Mouse (Mus musculus) ovary, postnatal 14 days (tissue): Measurements from ENCODE around the gene Nfkbia.
A peak's percentile ranks its signal among the peaks of the same experiment; 100 is the strongest.

Source experiments
- DNase-seq: peaks from one replicate; pipeline ENCODE4 v3.0.0; 2022; ENCODE audit warnings: low spot score

Gene Nfkbia

DNA sequence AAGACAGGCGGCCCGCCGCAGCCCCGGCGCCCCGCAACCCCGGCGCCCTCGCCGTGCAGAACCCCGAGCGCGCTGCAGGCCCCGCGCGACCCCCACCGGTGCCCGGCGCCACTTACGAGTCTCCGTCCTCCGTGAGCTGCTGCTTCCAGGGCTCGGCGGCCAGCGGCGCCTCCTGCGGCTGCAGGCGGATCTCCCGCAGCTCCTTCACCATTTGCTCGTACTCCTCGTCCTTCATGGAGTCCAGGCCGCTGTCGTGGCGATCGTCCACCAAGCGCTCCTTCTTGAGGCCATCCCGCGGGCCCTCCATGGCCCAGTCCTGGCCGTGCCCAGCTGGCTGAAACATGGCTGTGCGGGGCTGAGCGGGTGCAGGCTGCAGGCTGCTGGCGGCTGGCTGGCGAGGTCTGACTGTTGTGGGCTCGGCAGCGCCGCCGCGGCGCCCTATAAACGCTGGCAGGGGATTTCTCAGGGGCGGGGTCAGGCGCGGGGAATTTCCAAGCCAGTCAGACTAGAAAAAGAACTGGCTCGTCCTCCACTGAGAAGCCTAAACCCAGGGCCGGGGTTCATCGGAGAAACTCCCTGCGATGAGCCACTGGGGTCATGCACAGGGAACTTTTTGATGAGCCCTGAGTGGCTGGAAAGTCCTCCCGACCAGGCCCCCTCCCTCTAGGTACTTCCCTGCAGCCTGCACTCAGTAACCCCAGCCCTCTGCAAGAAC, at the start of gene Nfkbia:
Gene Nfkbia (minus strand): TSS at position 464 of the 715 bp plus-strand sequence.
- DNase-seq, result peak; percentile 94

DNA sequence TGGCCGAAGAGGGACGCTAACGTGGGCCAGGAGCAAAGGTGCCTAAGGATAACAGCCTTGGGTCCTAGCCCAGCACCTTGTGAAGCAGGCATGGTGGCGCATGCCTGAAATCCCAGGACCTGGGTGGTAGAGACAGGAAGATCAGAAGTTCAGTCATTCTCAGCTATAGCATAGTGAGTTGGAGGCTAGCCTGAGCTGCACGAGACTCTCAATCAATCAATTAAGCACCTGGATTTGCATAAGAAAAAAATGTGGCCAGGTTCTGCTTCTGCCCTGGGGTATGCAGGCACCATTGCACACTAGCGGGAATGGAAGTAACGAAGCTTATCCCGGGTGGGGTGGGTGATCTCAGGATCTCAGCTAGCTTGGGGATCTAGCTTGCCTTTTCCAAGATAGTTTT, 46.7 kb upstream of the Nfkbia start:
- no peak for DNase-seq

DNA sequence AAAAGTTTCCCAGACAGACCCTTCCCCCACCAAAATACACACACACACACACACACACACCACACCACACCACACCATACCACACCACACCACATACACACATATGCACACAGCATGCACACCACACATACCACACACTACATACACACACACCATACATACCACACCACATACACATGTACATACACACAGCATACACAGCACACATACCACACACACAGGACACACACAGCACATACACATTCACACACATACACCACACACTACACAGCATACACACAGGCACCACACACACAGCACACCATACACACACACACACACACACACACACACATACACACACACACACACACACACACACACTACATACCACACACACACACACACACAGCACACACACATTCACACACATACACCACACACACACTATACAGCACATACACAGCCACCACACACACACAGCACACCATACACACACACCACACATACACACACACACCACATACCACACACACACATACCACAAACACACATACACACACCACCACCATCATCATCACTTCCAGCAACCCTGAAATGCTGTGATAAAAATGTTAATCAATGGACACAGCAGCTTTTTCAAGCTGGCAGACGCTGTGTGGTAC, 46.0 kb upstream of the Nfkbia start:
- no peak for DNase-seq

DNA sequence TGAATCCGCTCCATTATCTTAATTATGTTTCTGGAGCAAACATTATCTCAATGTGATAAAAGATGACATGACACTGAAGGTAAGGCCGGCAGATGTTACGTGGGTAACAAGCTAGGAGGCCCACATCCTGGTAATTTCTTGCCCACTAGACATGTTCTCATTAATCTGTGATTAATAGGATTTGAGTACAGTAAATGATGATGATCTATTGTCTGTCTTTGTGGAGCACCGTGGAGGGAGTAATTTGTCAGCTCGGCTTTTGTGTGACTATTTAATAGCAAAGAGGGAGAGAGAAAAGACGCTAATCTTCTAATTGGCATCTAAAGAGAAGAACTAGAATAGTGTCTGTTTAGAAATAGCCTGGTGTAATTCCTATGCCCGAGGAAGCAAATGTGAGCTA, 45.3 kb upstream of the Nfkbia start:
- no peak for DNase-seq

DNA sequence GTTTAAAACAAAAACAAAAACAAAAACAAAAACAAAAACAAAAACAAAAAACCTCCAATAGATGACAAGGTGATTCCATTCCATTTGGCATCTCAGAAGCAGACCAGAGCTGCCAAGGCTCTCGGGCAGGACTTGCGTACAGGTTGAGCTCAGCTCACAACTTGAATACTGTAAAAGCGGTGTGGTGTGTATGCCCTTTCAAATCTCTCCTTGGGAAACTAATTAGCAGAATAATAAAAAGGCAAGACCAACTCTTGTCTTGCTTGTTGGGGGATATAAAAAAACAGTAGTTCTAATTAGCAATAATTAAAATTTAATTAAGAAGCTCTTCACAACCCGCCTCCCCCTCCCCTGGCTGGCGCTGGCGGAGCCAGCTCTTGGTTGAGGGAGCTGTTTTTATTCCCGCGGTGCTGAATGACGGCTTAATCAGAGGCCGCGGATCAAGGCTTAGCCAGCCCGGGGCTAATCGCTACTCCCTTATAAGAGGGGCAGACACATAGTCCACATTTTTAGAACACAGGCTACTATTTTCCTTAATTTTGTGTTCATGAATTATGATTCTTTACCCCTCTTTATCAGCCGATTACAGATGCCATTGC, 44.2 kb upstream of the Nfkbia start:
- DNase-seq, result peak; percentile 5

DNA sequence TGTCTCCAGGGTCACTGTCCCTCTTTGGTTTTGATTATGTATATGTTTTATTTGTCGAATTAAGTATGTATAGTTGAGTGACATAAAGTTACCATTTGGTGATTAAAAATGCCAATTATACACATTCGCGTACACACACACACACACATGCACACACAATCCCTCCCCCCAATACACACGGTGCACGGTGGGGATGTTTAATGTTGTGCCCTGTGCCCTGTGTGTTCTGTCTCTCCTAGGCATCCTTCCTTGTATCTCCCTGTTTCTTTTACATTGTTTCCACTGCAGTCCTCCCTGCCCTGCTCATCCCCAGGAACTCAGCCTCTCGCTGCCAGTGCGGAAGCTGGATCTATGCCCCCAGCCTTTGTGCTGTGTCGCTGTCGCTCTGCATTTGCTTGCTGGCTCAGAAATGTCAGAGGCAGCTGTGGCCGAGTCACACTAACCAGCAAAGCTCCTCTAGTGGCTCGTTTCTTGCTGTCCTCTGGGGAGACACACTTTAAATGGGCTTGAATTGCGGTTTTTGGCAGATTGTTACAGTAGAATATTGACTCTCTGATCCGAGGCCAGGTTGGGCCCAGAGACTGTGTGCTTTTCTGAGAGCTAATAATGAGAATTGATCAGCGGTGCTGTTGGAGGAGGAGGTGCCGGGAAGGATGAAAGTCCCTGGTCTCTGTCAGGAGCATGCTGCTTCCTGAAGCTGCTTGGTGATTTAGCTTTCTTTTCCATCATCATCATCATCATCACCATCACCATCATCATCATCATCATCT, 34.7 kb upstream of the Nfkbia start:
- no peak for DNase-seq

DNA sequence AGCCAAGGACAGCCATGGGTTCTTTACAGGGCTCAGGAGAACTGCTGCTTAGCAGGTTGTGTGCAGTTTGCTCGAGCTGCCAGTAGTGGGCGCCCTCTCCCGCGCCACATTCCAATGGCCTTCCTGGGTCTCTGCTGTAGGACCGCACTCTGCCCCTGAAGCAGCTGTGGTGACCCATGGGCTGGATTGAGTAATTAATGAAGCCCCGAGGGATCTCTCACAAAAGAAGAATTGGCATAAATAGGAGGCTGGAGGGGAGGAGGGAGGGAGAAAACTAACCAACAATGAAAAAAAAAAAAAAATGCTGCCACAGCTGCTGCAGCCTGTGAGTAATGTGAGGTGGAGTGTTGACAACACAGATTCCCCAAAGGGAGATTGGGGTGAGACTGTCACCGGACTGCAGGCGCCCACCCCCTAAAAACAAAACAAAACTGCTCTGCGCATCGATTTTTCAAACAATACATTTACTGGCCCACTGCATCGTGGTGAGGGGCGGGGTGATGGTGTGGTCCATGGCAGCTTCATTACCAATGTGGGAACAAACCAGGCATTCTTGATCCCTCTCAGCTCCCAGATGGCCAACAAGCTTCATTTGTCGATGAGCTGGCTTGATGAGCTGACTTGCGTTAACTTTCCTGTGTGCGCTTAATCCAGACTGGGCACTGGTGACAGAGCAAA, 25.8 kb upstream of the Nfkbia start:
- no peak for DNase-seq

DNA sequence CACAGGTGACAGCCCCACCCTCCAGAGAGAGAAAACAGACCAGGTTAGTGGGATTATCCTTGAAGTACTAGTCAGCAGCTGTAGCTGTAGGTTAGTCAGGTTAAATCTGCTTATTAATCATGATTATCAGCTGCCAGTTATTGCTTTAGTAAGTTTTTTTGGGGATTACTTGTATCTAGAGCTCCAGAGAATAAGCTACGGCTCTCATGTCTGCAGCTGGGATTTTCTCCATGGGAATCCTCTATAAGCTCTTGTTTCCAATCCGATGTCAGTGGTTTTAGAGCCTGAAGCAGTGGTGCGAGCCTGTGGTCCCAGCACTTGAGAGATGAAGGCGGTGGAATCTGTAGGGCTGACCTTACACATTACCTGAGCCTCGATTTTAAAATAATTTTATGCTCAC, 16.4 kb upstream of the Nfkbia start:
- no peak for DNase-seq

DNA sequence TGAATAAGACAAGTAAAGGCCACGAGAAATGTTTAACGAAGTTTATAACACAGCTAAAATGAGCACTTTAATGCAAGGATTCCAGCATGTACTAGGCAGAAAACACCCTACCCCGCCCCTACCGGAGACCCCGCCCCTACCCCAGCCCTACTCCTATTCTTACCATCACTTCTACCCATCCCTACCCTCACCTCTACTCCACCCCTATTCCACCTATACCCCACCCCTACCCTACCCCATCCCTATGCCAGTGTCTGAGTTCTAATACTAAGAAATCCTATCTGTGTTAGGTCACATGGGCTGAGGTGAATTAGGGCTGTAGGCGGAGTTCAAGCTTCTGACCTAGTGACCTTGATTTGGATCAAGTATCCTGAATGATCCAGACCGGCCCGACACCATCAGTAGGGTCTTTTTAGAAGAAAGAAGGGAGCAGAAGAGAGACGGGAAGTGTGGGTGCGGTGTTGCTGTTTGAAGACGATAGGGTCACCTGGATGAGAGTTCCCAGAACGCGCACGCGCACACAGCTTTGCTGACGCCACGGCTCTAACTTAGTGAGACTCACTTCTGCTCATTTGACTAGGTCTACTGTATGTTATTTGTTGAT, 15.0 kb upstream of the Nfkbia start:
- no peak for DNase-seq

DNA sequence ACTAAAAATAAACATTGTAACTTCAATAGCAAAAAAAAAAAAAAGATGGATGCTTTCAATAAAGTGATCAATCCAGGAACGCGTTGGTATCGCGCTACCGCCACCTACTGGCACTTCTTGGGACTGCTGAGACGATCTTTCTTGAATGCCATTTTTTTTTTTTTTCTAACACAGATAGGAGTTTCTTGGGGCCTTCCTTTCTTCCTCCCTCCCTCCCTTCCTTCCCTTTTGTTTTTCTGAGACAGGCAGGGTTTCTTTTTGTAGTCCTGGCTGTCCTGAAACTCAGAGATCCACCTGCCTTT, 13.5 kb upstream of the Nfkbia start:
- peak; percentile 44 for DNase-seq

DNA sequence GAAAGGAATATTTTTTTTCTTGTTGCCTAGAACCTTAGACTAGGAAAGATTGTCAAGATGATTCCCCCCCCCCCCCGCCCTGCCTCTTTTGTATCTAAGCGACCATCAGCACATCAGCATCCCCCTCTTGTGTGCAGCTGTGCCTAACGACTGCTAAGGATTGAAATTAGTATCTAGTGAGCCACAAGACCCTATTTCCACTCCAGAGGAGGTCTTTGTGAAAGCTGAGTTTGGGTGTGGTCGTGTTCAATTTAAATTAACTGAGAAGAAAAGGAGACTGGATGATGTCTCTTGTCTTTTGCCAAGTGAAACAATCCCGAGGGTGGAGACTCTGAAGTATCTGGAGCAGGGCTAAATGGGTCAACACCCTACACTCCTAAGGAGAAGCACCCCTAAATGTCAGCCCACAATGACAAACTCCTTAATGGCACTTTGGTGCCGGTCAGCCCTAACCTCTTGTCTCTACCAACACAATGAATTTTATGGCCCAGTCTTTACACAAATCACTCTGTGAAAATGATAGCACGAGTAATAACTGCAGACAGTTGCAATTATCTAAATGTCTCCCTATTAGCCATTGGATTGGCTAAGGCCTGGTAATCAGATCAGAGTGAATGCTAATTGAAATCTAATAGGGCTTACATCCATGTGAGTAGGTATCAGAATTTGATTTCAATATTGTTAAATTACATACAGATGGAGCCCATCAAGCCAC, 13.0 kb upstream of the Nfkbia start:
- DNase-seq, result no peak

DNA sequence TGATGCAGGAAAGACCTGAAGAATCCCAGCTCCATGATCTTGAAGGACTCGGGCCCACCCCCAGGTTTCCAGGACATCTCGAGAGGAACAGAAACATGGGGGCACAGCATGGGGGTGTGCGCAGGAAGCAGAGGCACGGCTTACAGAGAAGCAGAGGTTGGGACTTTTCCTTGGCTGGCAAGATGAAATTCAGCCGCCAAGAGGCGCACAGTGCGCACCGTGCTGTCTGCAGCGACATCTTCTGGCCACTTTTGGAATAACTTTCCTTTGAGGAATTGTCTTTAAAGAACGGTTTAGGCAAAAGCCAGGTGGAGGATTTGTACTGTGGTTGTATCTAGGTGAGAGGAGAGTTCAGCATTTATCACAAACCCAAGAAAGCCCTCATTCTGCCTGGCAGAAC, 6.6 kb upstream of the Nfkbia start:
- peak; percentile 89 for DNase-seq

DNA sequence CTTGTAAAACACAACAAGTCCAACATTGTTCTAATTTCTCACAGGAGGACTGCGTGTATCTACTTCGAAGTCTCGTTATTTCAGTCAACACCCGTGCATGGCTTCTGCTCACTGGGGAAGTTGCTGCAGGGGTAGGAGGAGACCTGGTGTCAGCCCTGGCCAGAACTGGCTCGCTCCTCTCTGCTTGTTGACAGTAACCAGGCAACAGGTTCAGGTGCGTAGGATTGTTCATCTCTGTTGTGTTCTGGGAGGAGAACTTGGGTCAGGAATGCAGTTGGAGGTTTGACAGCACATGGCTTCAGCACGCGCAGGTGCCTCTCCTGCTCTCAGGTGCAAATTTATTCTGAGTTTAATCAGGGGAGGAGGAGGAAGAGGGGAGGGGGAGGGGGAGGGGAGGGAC, 5.3 kb upstream of the Nfkbia start:
- no peak for DNase-seq

DNA sequence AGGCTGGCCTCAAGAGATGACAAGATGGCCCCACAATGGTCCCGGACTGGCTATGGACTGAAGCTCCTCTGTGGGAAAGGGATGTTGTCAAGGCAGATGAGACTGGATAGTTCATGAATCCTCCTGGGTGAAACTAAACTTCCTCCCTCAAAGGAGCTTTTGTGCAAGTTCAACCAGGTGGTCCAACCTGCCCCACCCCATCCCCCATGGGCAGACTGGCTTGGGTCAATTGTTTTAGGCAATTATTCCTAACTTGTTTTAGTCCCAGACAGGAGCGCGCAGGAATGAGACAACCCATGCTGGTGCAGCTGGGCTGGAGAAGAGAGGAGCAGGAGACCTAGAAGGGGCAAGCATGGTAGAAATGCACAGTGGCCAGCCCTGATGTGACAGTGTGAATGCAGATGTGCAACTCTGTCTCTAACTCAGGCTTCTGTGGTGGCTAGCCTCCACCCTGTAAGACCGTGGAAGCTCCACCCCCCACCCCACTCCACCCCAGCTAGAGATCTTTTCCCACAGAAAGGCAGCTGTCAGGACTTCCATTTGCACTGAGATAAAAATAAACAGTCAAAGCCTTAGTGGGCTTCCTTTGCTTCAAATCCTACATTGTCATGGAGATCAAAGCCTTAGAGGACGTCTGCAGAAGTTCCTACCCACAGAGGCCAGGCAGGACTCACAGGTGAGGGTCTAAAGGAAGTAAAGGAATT, 3.6 kb upstream of the Nfkbia start:
- no peak for DNase-seq

DNA sequence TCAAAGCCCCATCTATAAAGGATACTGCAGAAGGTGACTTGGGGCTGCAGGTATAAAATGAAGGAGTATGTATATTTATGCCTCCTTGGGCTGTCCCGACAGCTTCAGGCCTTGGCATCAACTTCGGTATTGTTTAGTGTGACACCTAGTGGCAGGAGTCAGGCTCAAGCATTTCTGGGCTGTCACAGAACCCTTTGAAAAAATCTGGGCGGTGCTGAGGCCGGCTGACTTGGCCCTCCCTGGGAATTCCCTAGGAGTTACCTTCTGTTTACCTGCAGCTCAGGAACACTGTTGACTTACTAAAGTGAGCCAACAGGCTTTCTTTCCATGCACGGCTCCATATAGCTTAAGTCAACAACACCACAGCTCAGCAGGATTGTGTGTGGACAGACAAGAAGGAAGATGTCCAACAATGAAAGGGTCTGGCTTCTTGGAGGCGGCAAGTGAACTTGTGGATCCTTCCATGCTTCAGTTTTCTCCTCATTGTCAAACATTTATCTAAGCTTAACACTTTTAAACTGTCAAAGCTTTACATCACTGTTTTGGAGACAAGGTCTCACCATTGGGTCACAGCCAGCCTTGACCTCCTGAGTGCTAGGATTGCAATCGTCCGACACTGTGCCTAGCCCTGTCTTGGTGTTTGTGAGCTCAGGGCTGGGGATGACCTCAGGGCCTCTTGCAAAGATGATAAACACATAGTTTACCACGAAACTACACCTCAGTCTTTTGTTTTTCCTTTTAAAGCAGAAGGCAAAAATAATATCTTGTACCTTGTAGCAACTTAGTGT, 2.9 kb upstream of the Nfkbia start:
- DNase-seq, result peak; percentile 56

DNA sequence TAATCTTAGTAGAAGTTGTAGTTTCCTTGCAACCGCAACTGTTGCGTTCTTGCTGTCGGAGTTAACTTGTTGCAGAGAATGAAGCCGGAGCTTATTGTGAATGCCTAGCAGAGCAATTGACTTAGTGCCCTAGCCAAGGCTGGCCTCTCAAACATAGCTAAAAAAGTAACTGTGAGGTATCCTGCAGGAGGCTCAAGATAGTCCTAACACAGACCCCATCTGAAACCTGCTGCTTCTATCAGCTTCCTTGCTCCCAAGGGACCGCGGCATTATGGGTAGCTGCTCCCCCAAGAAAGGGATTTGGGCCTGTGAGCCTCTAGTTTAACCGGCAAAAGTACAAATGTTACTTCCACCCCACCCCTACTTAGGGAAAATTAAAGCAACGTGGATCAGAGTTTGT, 934 bp upstream of the Nfkbia start:
- DNase-seq, result no peak

DNA sequence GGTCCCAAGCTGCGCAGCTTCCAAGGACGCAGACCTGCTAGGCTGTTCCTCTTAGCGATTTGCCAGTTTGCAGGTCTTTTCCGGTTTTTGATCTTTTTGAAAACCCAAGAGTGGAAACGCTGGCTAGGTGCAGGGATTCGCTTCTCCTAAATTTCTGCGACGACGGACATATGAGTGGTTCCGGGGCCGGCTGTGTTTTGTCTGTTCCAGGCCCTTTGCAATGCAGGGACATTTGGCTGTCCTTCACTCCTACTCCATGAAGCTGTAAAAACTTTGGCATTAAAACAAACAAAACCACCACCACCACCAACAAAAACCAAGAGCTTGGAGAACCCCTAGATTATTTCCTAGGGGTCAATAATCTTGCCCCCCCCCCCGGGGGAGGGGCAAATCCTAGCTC, 494 bp upstream of the Nfkbia start:
- no peak for DNase-seq

DNA sequence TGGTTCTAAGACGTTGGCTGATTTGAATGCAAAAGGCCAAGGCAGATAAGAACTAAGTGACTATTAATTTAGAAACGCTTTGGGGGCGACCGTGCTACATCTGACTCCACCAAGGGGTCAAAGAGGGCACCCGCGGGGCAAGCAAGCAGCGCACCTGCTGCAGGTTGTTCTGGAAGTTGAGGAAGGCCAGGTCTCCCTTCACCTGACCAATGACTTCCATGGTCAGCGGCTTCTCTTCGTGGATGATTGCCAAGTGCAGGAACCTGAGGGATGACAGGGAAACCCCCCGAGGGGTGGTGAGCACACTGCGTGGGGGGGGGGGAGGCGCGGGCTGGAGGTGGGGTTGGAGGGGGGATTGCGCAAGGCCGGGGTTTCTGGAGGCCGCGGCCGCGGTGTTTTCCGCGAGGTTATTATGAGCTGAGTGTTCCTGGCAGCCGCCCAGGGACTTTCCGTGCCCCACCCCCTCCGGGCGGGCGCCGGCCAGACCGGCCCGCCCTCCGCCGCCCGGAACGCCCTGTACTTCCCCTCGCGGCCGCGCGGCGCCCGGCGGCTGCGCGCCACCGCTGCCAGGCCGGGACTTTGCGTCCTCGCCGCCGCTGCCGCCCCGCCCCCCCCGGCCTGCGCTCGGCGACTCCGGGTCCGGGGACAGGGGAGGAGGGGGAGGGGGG, 797 bp downstream of the Nfkbia start:
- DNase-seq, result peak; percentile 97

DNA sequence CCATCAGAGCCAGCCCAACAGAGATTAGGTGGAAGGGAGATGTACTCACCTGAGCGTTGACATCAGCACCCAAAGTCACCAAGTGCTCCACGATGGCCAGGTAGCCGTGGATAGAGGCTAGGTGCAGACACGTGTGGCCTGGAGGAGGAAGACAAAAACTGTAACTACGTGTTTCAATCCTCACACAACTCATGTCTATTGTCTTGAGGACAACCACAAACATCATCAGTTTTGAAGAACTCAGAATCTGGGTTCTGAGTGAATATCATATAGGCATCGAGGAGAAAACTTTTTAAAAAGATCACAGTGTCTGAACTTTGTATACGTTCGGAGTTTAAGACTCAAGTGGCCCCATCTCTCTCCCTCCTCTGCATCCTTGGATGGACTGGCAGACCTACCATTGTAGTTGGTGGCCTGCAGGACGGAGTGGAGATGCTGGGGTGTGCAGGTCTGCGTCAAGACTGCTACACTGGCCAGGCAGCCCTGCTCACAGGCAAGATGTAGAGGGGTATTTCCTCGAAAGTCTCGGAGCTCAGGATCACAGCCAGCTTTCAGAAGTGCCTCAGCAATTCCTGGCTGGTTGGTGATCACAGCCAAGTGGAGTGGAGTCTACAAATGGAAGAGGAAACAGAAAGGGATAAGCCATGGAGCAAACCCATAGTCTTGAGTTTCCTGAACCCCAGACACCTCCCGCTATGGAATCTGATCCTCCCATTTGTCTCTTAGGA, 1.6 kb downstream of the Nfkbia start:
- no peak for DNase-seq
